Mouse (Mus musculus) heart, postnatal 4 days (tissue): Measurements from ENCODE around the gene Spink4. TPM values are rescaled to one million over a fixed set of nuclear protein-coding genes. Genes with fewer than 3 reads are reported as not detected.
A peak's percentile ranks its signal among the peaks of the same experiment; 100 is the strongest.

ENCODE experiments used
- DNase-seq: peaks from one replicate; pipeline ENCODE4 v3.0.0; 2021
- total RNA-seq, 2 experiments: library from RNA; stranded (reverse); gene quantifications; 2 replicates each; pipeline ENCODE4 v1.2.3; 2021

The Spink4 gene
- 1 to 10 TPM; 2.7 to 2.8 TPM for total RNA-seq

- peak; percentile 60 for DNase-seq
Observed at GRCm38 (mm10) chr4:40919785-40920184, at the start of gene Spink4. TSS of gene Spink4 (plus strand) at chr4:40920052.

- no peak for DNase-seq
Observed at GRCm38 (mm10) chr4:40870206-40870605, 49.6 kb upstream of the Spink4 start.

GRCm38 (mm10) chr4:40872129-40872528 is 47.7 kb upstream of the Spink4 start:
- DNase-seq, result no peak

- DNase-seq, result peak; percentile 52
Observed at GRCm38 (mm10) chr4:40873320-40873719, 46.5 kb upstream of the Spink4 start.

- peak; percentile 64 for DNase-seq
Observed at GRCm38 (mm10) chr4:40874151-40874600, 45.7 kb upstream of the Spink4 start.

GRCm38 (mm10) chr4:40874794-40875552 is 44.9 kb upstream of the Spink4 start:
- no peak for DNase-seq

GRCm38 (mm10) chr4:40875842-40876241 is 44.0 kb upstream of the Spink4 start:
- DNase-seq, result no peak

- peak; percentile 77 for DNase-seq
Observed at GRCm38 (mm10) chr4:40876814-40877371, 43.0 kb upstream of the Spink4 start.

GRCm38 (mm10) chr4:40877528-40877927 is 42.3 kb upstream of the Spink4 start:
- DNase-seq, result no peak

- DNase-seq, result no peak
Observed at GRCm38 (mm10) chr4:40883200-40883599, 36.7 kb upstream of the Spink4 start.

GRCm38 (mm10) chr4:40884282-40885165 is 35.3 kb upstream of the Spink4 start:
- no peak for DNase-seq

- no peak for DNase-seq
Observed at GRCm38 (mm10) chr4:40885166-40885525, 34.7 kb upstream of the Spink4 start.

GRCm38 (mm10) chr4:40885883-40886282 is 34.0 kb upstream of the Spink4 start:
- DNase-seq, result no peak

GRCm38 (mm10) chr4:40888839-40889238 is 31.0 kb upstream of the Spink4 start:
- no peak for DNase-seq

GRCm38 (mm10) chr4:40889252-40889651 is 30.6 kb upstream of the Spink4 start:
- DNase-seq, result no peak

- DNase-seq, result no peak
Observed at GRCm38 (mm10) chr4:40889983-40890382, 29.9 kb upstream of the Spink4 start.

- DNase-seq, result no peak
Observed at GRCm38 (mm10) chr4:40891206-40891605, 28.6 kb upstream of the Spink4 start.

- no peak for DNase-seq
Observed at GRCm38 (mm10) chr4:40895118-40895517, 24.7 kb upstream of the Spink4 start.

- no peak for DNase-seq
Observed at GRCm38 (mm10) chr4:40895646-40896045, 24.2 kb upstream of the Spink4 start.

GRCm38 (mm10) chr4:40898476-40899044 is 21.3 kb upstream of the Spink4 start:
- no peak for DNase-seq

GRCm38 (mm10) chr4:40899264-40899663 is 20.6 kb upstream of the Spink4 start:
- DNase-seq, result no peak

GRCm38 (mm10) chr4:40900071-40900470 is 19.8 kb upstream of the Spink4 start:
- no peak for DNase-seq

- no peak for DNase-seq
Observed at GRCm38 (mm10) chr4:40900612-40901011, 19.2 kb upstream of the Spink4 start.
